Mouse (Mus musculus): ENCODE measurements around the gene Spg7. TPM values are rescaled to one million over a fixed set of nuclear protein-coding genes. Genes with fewer than 3 reads are reported as not detected.

The Spg7 gene
- total and polyA plus RNA-seq, 3 experiments: 28.9 to 36.0 TPM; not detected in 1

GRCm38 (mm10) chr8:123065214-123066100 lies 2.7 kb downstream of the Spg7 start (continued):
- no peak for TF ChIP-seq MAFK (IDR thresholded peaks at IDR 0.05; ENCODE audit: borderline replicate concordance, low read depth, low read length)
- peak; percentile 2; the same call in 1 of the 2 replicates for TF ChIP-seq RAD21 (IDR thresholded peaks at IDR 0.05; ENCODE audit: low read depth, low read length)
- peak; percentile 87 for TF ChIP-seq HCFC1 (IDR thresholded peaks at IDR 0.05; ENCODE audit: low read depth, low read length)
- TF ChIP-seq SIN3A (IDR thresholded peaks at IDR 0.05; ENCODE audit: low read length): peak; percentile 78
- no peak for TF ChIP-seq E2F4 (IDR thresholded peaks at IDR 0.05; ENCODE audit: borderline replicate concordance, low read depth, low read length)

- Histone ChIP-seq H3K27ac (ENCODE audit: control insufficient read depth, low read depth, low read length) (peak overlapping the region; percentile 88), H3K9me3 (replicated peaks; ENCODE audit: insufficient read depth, low read length) (no peaks in the 10 kb centered on the region), H3K27me3 (ENCODE audit: control insufficient read depth in 1 of 2, insufficient read depth in 2 of 2, low read length in 2 of 2) (no peaks in the 10 kb centered on the region), H3K79me2 (ENCODE audit: control insufficient read depth, insufficient read depth, low read length, poor library complexity) (peaks cover 30% of the 10 kb centered on the region), H3K36me3 (ENCODE audit: control insufficient read depth in 1 of 2, insufficient read depth in 2 of 2, low read length in 2 of 2) (peaks cover 0 to 11% of the 10 kb centered on the region in 2 experiments; a peak in 2 of 4 replicates), H3K4me1 (ENCODE audit: control insufficient read depth in 1 of 2, insufficient read depth in 2 of 2, low read length in 2 of 2) (peaks cover 0 to 12% of the 10 kb centered on the region in 2 experiments; a peak in 3 of 4 replicates), H3K4me3 (ENCODE audit: control insufficient read depth in 1 of 2, insufficient read depth in 1 of 2, low read depth in 2 of 2, low read length in 2 of 2) (peak overlapping the region; percentile 91 to 97), H3K9ac (ENCODE audit: control insufficient read depth, low read depth, low read length, poor library complexity, severe bottlenecking) (peak overlapping the region; percentile 93)
- DNase-seq (ENCODE audit: low read depth, low spot score): peak; percentile 60
- TF ChIP-seq ZNF384 (IDR thresholded peaks at IDR 0.05; ENCODE audit: low read depth, low read length) (no peak), GATA1 (IDR thresholded peaks at IDR 0.05; ENCODE audit: low read depth, low read length) (no peak), MAX (IDR thresholded peaks at IDR 0.05; ENCODE audit: low read length) (no peak), CTCF (IDR thresholded peaks at IDR 0.05 in 2 of 3, conservative IDR thresholded peaks at IDR 0.05 in 1 of 3; ENCODE audit: control insufficient read depth in 1 of 3, insufficient read depth in 1 of 3, low read depth in 2 of 3, low read length in 3 of 3, poor library complexity in 1 of 3, severe bottlenecking in 1 of 3) (peak in 2 of 3 experiments; percentile 21 to 41; a peak in 3 of 6 replicates), E2F4 (IDR thresholded peaks at IDR 0.05; ENCODE audit: borderline replicate concordance, low read depth, low read length) (no peak), RAD21 (IDR thresholded peaks at IDR 0.05; ENCODE audit: low read depth, low read length) (peak; percentile 22; the same call in 1 of the 2 replicates), POLR2A (IDR thresholded peaks at IDR 0.05; ENCODE audit: control insufficient read depth in 1 of 2, insufficient read depth in 1 of 2, low read depth in 1 of 2, low read length in 2 of 2, poor library complexity in 1 of 2) (peak in 1 of 2 experiments; percentile 6; a peak in 1 of 4 replicates), POLR2AphosphoS2 (IDR thresholded peaks at IDR 0.05; ENCODE audit: low read length) (no peak), MAFK (IDR thresholded peaks at IDR 0.05; ENCODE audit: borderline replicate concordance, low read depth, low read length) (no peak), MAZ (IDR thresholded peaks at IDR 0.05; ENCODE audit: low read depth, low read length) (no peak), JUND (IDR thresholded peaks at IDR 0.05; ENCODE audit: low read depth, low read length) (no peak), ELF1 (IDR thresholded peaks at IDR 0.05; ENCODE audit: low read depth, low read length) (no peak), TBP (IDR thresholded peaks at IDR 0.05; ENCODE audit: low read depth, low read length) (no peak), HCFC1 (IDR thresholded peaks at IDR 0.05; ENCODE audit: low read depth, low read length) (no peak), POLR2AphosphoS5 (IDR thresholded peaks at IDR 0.05; ENCODE audit: borderline replicate concordance, low read depth, low read length) (no peak), SMC3 (IDR thresholded peaks at IDR 0.05; ENCODE audit: low read depth, low read length) (peak; percentile 39), NRF1 (IDR thresholded peaks at IDR 0.05; ENCODE audit: insufficient read depth, low read depth, low read length, poor library complexity, severe bottlenecking) (no peak), MYC (IDR thresholded peaks at IDR 0.05; ENCODE audit: low read depth, low read length) (no peak), TAL1 (IDR thresholded peaks at IDR 0.05; ENCODE audit: low read length) (no peak), ZC3H11A (IDR thresholded peaks at IDR 0.05; ENCODE audit: low read depth, low read length) (no peak), KAT2A (conservative IDR thresholded peaks at IDR 0.05; ENCODE audit: low read depth, low read length) (no peak), GABPA (IDR thresholded peaks at IDR 0.05; ENCODE audit: low read depth, low read length) (no peak), MYB (IDR thresholded peaks at IDR 0.05; ENCODE audit: low read depth, low read length) (no peak), NELFE (IDR thresholded peaks at IDR 0.05; ENCODE audit: low read depth, low read length) (no peak), EP300 (IDR thresholded peaks at IDR 0.05; ENCODE audit: low read depth in 1 of 2, low read length in 2 of 2) (no peak), RCOR1 (IDR thresholded peaks at IDR 0.05; ENCODE audit: low read depth, low read length) (no peak), MXI1 (IDR thresholded peaks at IDR 0.05; ENCODE audit: low read depth, low read length) (no peak), ZMIZ1 (IDR thresholded peaks at IDR 0.05; ENCODE audit: low read depth, low read length) (no peak), CHD2 (IDR thresholded peaks at IDR 0.05; ENCODE audit: low read length) (no peak)
Measured at GRCm38 (mm10) chr8:123066101-123066683, 3.5 kb downstream of the Spg7 start.

Data from MEL (cell line).